Mouse (Mus musculus) T-helper 2 cell (primary cell): ENCODE measurements around the gene Mafk.
"Not testable (repeated sequence)": the region's sequence is repeated elsewhere in the genome, so short reads cannot be mapped to it uniquely, and the experiment has no call there.

ENCODE experiments used
- in situ Hi-C: fragments of 300-600 bp; cut with MboI, MseI; formaldehyde crosslinking; loops from one replicate; pipeline ENCODE4 v1.15.1; 2025; ENCODE audit warnings: high pct_unique_total_duplicates

Gene Mafk

GRCm38 (mm10) chr5:139791227-139792158 lies at the start of gene Mafk:
Gene Mafk, plus strand, starts transcription at chr5:139791513.
- in situ Hi-C loops: no loop called here

GRCm38 (mm10) chr5:139742640-139743039 lies 48.7 kb upstream of the Mafk start:
- in situ Hi-C loops: not testable (repeated sequence)

DNA sequence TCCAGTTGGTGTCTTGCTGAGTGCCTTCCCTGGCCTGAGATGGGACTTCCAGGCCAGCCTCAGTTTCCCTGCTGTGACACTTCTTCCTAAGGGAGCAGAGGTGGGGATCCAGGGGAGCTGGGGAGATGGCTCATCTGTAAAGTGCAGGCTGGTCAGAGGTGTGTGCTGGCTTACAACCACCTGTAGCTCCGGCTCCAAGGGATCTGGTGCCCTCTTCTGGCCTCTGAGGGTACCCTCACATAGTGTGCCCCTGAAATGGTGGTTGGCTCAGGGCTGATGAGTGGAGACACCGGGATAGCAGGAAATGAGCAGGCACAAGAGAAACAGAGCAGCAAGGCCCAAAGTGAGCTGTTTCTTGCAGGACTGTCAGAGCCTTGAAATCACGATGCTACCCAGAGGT lies 45.5 kb upstream of the Mafk start:
- in situ Hi-C loops: loop anchor here (5.0 kb wide), 1 partner anchor 33 kb away; no protein-coding TSS in a partner anchor

- in situ Hi-C loops: loop anchor here (5.0 kb wide), 1 partner anchor 37 kb away; no protein-coding TSS in a partner anchor
Measured at GRCm38 (mm10) chr5:139749413-139750125, 41.7 kb upstream of the Mafk start.

- in situ Hi-C loops: no loop called here
Measured at GRCm38 (mm10) chr5:139750535-139750934, 40.8 kb upstream of the Mafk start.

- in situ Hi-C loops: no loop called here
Measured at GRCm38 (mm10) chr5:139754753-139755152, 36.6 kb upstream of the Mafk start.

DNA sequence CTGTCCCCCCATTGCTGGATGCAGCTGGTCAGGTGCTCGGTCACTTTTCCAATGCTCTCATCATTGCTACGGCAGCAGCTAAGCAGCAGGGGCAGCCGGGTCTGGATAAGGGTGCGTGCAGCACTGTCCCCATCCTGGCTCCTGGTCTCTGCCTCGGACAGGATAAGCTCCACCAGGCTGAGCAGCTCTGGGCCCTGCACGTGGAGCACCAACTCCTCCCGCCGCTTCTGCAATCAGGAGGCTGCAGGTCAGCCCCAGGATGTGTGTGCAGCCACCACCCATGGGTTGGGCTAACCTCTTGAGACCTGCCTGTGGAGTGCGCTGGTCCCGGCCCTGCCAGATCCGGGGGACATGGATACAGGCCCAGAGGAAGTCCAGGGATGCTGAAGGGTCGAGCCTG lies 35.2 kb upstream of the Mafk start:
- in situ Hi-C loops: no loop called here

DNA sequence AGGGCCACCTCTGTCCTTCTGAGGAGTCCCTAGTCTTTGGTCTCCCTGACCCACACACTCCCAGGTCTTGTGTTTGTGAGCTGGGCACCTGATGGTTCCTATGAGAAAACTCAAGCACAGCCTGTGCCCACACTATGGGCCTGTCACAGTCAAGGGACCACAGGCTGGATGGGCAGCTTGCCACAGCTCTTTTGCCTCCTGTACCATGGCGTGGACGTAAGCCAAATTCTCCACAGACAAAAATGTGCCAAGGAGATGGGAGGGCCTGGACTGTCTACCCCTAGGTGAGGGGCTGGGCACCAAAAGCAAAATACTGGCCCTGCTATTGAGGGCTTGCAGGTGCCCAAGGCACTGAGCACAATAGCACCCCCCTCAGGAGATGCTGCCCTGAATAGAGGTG lies 34.7 kb upstream of the Mafk start:
- in situ Hi-C loops: no loop called here

DNA sequence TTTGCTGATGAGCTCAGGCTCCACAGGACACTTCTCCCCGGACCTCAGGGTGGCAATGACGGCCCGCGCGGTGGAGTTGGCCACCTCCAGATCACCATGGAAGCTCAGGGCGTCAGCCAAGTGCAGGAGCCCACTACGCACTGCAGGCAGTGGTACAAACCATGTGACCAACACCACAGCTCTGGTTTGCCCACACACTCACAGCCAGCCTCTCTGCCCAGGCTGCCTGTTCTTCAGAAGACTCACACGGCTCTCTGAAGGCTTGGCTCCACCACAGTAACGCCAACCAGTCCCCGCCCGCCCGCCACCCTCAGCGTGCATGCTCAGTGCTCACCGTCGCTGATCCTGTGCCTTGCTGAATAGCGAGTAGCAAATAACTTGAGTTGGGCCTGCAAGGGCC lies 33.2 kb upstream of the Mafk start:
- in situ Hi-C loops: no loop called here

GRCm38 (mm10) chr5:139764296-139764695 lies 27.0 kb upstream of the Mafk start:
- in situ Hi-C loops: no loop called here

- in situ Hi-C loops: no loop called here
Measured at GRCm38 (mm10) chr5:139768216-139768615, 23.1 kb upstream of the Mafk start.

DNA sequence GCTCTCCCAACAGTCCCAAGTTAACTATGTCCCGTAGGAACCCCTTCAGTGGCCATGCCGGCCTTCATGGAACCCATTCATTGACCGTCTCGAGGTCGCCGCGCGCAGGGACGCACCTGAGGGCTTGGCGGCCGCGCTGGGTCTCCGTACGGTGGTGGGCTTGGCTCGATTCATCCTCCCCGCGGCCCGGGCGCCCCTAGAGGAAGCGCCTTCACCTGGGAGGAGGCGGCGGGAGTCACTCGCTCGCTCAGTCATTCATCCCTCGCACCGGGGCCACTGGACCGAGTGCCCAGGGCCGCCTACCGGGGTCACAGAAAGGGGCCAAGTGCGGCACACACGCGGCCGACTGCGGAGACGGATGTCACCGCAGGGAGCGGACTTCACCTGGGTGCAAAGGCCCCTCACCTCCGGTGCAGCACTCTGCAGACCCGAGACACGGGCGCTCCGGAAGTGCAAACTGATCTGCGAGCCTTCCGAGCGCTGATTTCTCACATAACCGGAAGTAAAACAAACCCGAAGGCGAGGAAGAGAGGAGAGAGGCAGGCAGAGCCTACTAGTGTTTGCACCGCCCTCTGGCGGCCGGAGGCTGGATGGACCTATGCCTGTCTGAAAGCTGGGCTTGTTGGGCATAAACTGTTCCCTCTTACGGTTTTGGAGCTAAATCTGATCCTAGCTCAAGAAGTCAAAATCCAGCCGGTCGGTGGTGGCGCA lies 15.9 kb upstream of the Mafk start, which contains the start of gene Ints1:
Gene Ints1, minus strand, starts transcription at position 459 of the 711 bp plus-strand sequence.
- in situ Hi-C loops: no loop called here

DNA sequence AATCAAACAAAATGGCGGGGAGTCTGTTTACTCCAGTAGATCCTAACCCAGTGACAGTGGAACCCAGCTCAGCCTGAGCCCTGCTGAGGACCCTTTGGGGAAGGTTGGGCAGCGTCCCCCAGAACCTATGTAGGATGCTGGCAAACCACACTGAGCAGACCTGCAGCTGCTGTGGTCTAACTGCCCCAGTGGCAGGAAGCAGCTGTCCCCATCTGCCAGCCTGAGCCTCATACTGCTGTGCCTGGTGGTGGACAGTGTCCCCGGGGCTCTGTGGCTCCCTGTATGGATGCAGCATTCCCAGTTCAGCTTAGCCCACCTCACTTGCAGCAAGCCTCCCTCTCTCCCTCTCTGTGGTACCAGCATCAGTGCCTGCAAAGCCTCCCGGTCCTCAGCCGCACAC lies 14.3 kb upstream of the Mafk start:
- in situ Hi-C loops: no loop called here

GRCm38 (mm10) chr5:139781406-139781805 lies 9.9 kb upstream of the Mafk start:
- in situ Hi-C loops: no loop called here

- in situ Hi-C loops: no loop called here
Measured at GRCm38 (mm10) chr5:139789466-139789865, 1.8 kb upstream of the Mafk start.

DNA sequence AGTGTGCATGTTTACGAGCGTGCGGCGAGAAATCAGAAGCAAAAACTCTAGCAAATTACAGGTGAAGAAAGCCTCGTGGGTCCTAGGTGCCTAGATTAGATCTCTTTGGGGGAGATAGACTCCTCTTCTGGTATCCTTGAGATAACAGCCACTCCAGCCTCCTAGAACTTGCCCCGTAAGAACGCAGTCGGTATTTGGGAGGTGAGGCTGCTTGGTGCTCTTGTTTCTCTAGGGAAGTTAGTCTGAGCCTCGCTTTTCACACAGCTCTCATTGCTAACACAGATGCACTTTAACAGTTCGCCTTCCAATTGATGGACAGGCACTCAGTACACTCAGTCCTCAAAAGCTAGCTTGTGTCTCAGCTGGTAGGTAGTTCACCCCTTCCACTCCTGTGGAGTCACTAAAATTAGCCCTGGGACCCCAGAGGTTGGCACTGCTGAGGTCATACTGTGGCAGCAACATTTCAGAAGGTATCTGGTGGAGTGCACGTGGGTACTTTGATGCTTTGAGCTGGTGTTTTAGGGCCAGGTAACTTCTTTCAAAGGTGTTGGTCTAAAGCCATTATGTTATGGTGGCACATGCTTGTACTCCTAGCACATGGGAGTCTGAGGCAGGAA lies 954 bp downstream of the Mafk start:
- in situ Hi-C loops: no loop called here

DNA sequence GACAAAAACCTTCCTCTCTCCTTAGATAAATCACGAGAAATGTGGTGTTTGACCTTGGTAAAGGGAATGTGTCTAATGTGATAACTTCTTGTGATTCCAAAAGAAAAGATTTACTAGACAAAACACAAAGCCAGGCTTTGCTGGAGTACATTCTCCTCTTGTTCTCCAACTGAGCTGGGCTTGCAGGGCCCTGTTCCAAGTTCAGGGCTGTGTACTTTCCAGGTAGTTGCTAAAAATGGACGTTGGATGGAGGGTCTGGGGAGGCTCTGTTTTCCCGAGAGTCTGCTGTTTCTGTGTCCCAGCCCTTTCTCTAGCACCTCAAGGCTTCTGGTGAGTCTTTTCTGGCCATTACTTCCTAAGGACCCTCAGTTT lies 1.6 kb downstream of the Mafk start:
- in situ Hi-C loops: no loop called here

DNA sequence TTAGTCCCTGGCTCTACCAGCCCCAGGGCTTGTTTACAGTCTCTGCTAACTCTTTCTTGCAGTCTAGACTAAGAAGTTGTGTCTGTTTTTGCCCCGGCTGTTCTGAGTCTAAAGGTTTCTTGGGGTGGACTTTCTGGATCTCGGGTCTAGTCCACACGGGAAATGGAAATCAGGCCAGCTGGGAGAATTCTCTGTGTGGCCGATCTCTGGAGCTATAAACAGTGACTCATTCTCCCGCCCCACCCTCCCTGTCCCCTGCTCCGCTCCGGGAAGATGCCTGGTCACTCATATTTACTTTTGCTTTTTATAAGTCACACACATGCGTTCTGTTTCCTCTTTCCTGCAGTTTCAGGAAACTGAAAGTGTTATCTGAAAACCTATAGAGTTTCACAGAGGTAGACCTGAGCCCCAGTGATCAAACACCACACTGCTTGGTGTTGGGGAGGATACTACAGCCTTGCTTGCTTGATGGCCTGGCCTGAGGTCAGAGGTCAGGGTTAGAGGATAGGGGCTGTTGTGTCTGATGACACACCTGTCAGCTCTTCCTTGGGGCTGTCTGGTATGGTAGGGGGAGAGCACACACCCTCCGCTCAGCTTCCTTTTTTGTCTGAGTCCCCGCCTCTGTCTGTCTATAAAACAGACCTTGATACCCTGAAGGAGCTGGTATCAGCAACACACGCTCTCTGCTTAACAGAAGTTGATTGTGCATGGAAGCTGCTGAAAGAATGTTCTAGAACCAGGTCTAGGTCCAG lies 2.2 kb downstream of the Mafk start:
- in situ Hi-C loops: no loop called here

GRCm38 (mm10) chr5:139794137-139794536 lies 2.8 kb downstream of the Mafk start:
- in situ Hi-C loops: no loop called here

DNA sequence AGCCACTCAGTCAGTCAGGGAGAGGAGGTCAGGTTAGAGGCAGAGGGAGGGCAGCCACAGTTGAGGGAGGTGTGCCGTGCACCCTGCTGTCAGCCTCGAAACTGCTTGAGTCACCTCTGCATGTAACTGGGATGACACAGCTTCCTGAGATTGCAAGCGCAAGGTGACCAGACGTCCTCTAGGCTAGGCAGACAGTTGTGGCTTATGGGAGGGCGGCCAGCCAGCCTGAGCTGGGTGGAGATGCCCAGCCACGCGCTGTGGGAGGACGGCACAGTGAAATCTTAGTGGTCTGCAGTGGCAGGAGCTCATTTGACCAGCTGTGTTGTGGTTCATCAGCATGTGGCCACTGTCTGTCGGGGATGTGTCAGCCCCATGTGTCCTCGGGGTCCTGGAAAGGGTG lies 3.6 kb downstream of the Mafk start:
- in situ Hi-C loops: no loop called here
